21 mouse cellular contexts compared by ENCODE assay signal in the genomic region with DNA sequence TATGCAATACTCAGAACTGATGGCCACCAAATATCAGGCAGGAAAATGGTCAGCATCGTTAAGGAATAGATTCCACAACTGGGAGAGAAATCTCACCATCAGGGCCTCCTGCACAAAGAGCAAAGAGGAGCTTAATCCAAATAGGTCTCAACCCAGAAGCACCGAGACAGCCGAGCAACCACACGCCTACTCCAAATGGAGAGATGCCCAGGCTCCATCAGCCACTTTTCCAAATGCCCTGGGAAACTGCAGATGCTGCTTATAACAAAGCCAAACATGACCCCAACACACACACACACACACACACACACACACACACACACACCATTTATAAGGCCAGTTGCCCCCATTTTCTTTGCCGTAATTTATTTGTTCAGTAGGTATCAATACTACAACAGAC.
DNase-seq lines count a peak whose midpoint lies in the region; ATAC-seq lines count a peak whose summit lies in the region.
"Had no signal": no experiment of that assay in that cellular context is flagged by ENCODE, and none has a peak within 500 bp of the region (broad histone marks: within the 10 kb centered on the region; RNA-seq: fewer than 3 reads in every experiment).

No protein-coding gene starts in this region.

- no peaks in the 10 kb centered on the region for H3K4me1 ChIP-seq in heart, embryonic 11.5 days (ENCODE audit: control insufficient read depth, insufficient read depth, low read length)
- H3K4me1 ChIP-seq in liver, embryonic 12.5 days = no peaks in the 10 kb centered on the region
- H3K4me1 ChIP-seq: forebrain, embryonic 10.5 days; heart, embryonic 13.5 days; hindbrain, embryonic 13.5 days; limb, embryonic 12.5 days had no signal

- no peaks in the 10 kb centered on the region for H3K36me3 ChIP-seq in heart, embryonic 11.5 days (ENCODE audit: control insufficient read depth, insufficient read depth, low read length)
- no peaks in the 10 kb centered on the region for H3K36me3 ChIP-seq in liver, embryonic 12.5 days
- H3K36me3 ChIP-seq: forebrain, embryonic 10.5 days; heart, embryonic 13.5 days; hindbrain, embryonic 13.5 days; limb, embryonic 12.5 days had no signal

- no peak overlapping the region for H3K4me2 ChIP-seq in heart, embryonic 11.5 days
- H3K4me2 ChIP-seq in liver, embryonic 12.5 days = no peak overlapping the region
- H3K4me2 ChIP-seq: heart, embryonic 13.5 days; hindbrain, embryonic 13.5 days; limb, embryonic 12.5 days; midbrain, embryonic 11.5 days had no signal

- no peak overlapping the region for H3K4me3 ChIP-seq in heart, embryonic 11.5 days (ENCODE audit: low read depth, low read length)
- H3K4me3 ChIP-seq in liver, embryonic 12.5 days = no peak overlapping the region
- H3K4me3 ChIP-seq: forebrain, embryonic 10.5 days; heart, embryonic 13.5 days; hindbrain, embryonic 13.5 days; left cerebral cortex, adult 2 months; limb, embryonic 12.5 days had no signal

- H3K27me3 ChIP-seq in heart, embryonic 11.5 days (ENCODE audit: control insufficient read depth, insufficient read depth, low read length) = no peaks in the 10 kb centered on the region
- no peaks in the 10 kb centered on the region for H3K27me3 ChIP-seq in liver, embryonic 12.5 days (replicated peaks)
- H3K27me3 ChIP-seq: hindbrain, embryonic 13.5 days; limb, embryonic 12.5 days had no signal

- DNase-seq in cerebellum, adult 11-12 months = peak; percentile 24
- no peak for DNase-seq in cerebellum, postnatal 4 days (ENCODE audit: low spot score in 2 of 2)
- peak; percentile 51 for DNase-seq in heart, adult 11 months
- DNase-seq in layer of hippocampus, adult 8-10 months (ENCODE audit: low spot score in 2 of 2) = peak; percentile 23 to 54
- DNase-seq in urinary bladder, postnatal 36 days (ENCODE audit: low spot score in 2 of 2) = no peak
- DNase-seq in ovary, postnatal 14 days (ENCODE audit: low spot score) = no peak
- DNase-seq: adrenal gland, adult 2 months; kidney, adult 8-10 months; kidney, postnatal 25 days; right cerebral cortex, adult 18-20 months; thymus, postnatal 14 days had no signal

- H3K9me3 ChIP-seq in heart, embryonic 11.5 days (replicated peaks; ENCODE audit: control insufficient read depth, low read length) = peaks cover 3% of the 10 kb centered on the region; the same call in 1 of the 2 replicates
- peaks cover 2% of the 10 kb centered on the region; the same call in 1 of the 2 replicates for H3K9me3 ChIP-seq in liver, embryonic 12.5 days (replicated peaks)

- ATAC-seq in heart, embryonic 11.5 days (replicated peaks; ENCODE audit: insufficient number of reproducible peaks, low FRiP score, low TSS enrichment) = no peak
- ATAC-seq in liver, embryonic 12.5 days = no peak
- ATAC-seq: lung, postnatal 0 days had no signal

- no peak overlapping the region for H3K9ac ChIP-seq in heart, embryonic 11.5 days (ENCODE audit: low read depth, low read length)
- H3K9ac ChIP-seq in liver, embryonic 12.5 days = no peak overlapping the region
- H3K9ac ChIP-seq: heart, embryonic 13.5 days; hindbrain, embryonic 13.5 days; limb, embryonic 12.5 days; liver, embryonic 14.5 days had no signal

- H3K27ac ChIP-seq in heart, embryonic 11.5 days (ENCODE audit: low read depth, low read length) = no peak overlapping the region
- H3K27ac ChIP-seq in liver, embryonic 12.5 days = no peak overlapping the region
- H3K27ac ChIP-seq: forebrain, embryonic 10.5 days; heart, embryonic 13.5 days; hindbrain, embryonic 13.5 days; left cerebral cortex, adult 2 months; limb, embryonic 12.5 days; liver, embryonic 14.5 days had no signal

- WGBS in heart, embryonic 11.5 days (ENCODE audit: insufficient replicate concordance) = 79% methylated on average over 5 of the region's 5 CpGs
- 71% methylated on average over 5 of the region's 5 CpGs for WGBS in liver, embryonic 12.5 days (ENCODE audit: insufficient replicate concordance)

Comparison
In these comparisons a context has a peak if more than half of its experiments do, and no peak if none do; other contexts are left out.
1. DNase-seq: peak in cerebellum, adult 11-12 months (single experiment), heart, adult 11 months (single experiment) and layer of hippocampus, adult 8-10 months (2 of 2); none in cerebellum, postnatal 4 days (0 of 2), urinary bladder, postnatal 36 days (0 of 2) and ovary, postnatal 14 days (single experiment).